Mouse (Mus musculus) small intestine, adult 2 months (tissue): ENCODE results near the gene Ccl3. TPM values are rescaled to one million over a fixed set of nuclear protein-coding genes. Genes with fewer than 3 reads are reported as not detected.

ENCODE experiments used
- H3K27ac ChIP-seq: fragments of 200-500 bp; 2 replicates; pipeline ENCODE4 v1.5.1; 2012; ENCODE audit warnings: low read depth, low read length, control low read depth, inconsistent platforms; ENCODE audit not compliant: insufficient read depth
- H3K27me3 ChIP-seq: fragments of 200-500 bp; 2 replicates; pipeline ENCODE4 v1.6.1; 2012; ENCODE audit warnings: mild to moderate bottlenecking, moderate library complexity, low read length, inconsistent platforms; ENCODE audit not compliant: control insufficient read depth, insufficient read depth
- H3K36me3 ChIP-seq: fragments of 200-500 bp; 2 replicates; pipeline ENCODE4 v1.6.1; 2012; ENCODE audit warnings: mild to moderate bottlenecking, low read length, control low read depth, inconsistent platforms; ENCODE audit not compliant: control insufficient read depth, insufficient read depth
- H3K4me1 ChIP-seq: fragments of 200-500 bp; 2 replicates; pipeline ENCODE4 v1.6.1; 2012; ENCODE audit warnings: low read length, inconsistent platforms, mixed read lengths; ENCODE audit not compliant: control insufficient read depth, insufficient read depth, insufficient read length
- H3K4me3 ChIP-seq: fragments of 200-500 bp; 2 replicates; pipeline ENCODE4 v1.5.1; 2012; ENCODE audit warnings: low read depth, mild to moderate bottlenecking, control low read depth, inconsistent platforms, low read length, moderate library complexity
- CTCF ChIP-seq: fragments of 200-500 bp; IDR thresholded peaks from 2 replicates; pipeline ENCODE4 v1.5.1; 2012; ENCODE audit warnings: low read depth, mild to moderate bottlenecking, control low read depth, inconsistent platforms, low read length, moderate library complexity, mixed read lengths; ENCODE audit not compliant: insufficient replicate concordance, insufficient read length; ENCODE audit errors: extremely low read depth
- POLR2A ChIP-seq: fragments of 200-500 bp; IDR thresholded peaks from 2 replicates; pipeline ENCODE4 v1.6.1; 2012; ENCODE audit warnings: low read depth, mild to moderate bottlenecking, control low read depth, inconsistent platforms, low read length, moderate library complexity
- WGBS: fragments of 180-500 bp; shearing (Covaris S2); methylation state at CpG from one replicate; pipeline ENCODE4 v1.1.7; 2018; 5-methylcytosine and 5-hydroxymethylcytosine counted together
- polyA plus RNA-seq: library from polyadenylated mRNA; depleted of rRNA; stranded (reverse); fragments of >200 nt; gene quantifications from 2 replicates; pipeline ENCODE4 v1.2.3, GENCODE M21; 2012

The Ccl3 gene
- polyA plus RNA-seq, 1 experiment = 3.6 TPM

- TF ChIP-seq POLR2A = no peak
- TF ChIP-seq CTCF = no peak
- Histone ChIP-seq H3K27ac (no peak overlapping the region), H3K4me1 (no peaks in the 10 kb centered on the region), H3K36me3 (no peaks in the 10 kb centered on the region), H3K4me3 (no peak overlapping the region), H3K27me3 (no peaks in the 10 kb centered on the region)
- 85% methylated on average over 9 of the region's 9 CpGs for WGBS
Measured at GRCm38 (mm10) chr11:83628808-83629207, 20.3 kb downstream of the Ccl3 start.

- Histone ChIP-seq H3K36me3 (no peaks in the 10 kb centered on the region), H3K27ac (no peak overlapping the region), H3K4me3 (no peak overlapping the region), H3K27me3 (no peaks in the 10 kb centered on the region), H3K4me1 (no peaks in the 10 kb centered on the region)
- no peak for TF ChIP-seq POLR2A
- 81% methylated on average over 3 of the region's 3 CpGs for WGBS
Measured at GRCm38 (mm10) chr11:83623586-83623985, 25.6 kb downstream of the Ccl3 start.

- no peak for TF ChIP-seq CTCF
- no peak for TF ChIP-seq POLR2A
- no peak overlapping the region for H3K27ac ChIP-seq
- H3K4me3 ChIP-seq = no peak overlapping the region
- H3K4me1 ChIP-seq = no peaks in the 10 kb centered on the region
- H3K36me3 ChIP-seq = no peaks in the 10 kb centered on the region
- WGBS = 88% methylated on average over 1 of the region's 1 CpGs
- H3K27me3 ChIP-seq = no peaks in the 10 kb centered on the region
Measured at GRCm38 (mm10) chr11:83619037-83619436, 30.1 kb downstream of the Ccl3 start.

- TF ChIP-seq POLR2A = no peak
- no peak for TF ChIP-seq CTCF
- no peak overlapping the region for H3K4me3 ChIP-seq
- no peaks in the 10 kb centered on the region for H3K4me1 ChIP-seq
- H3K27ac ChIP-seq = no peak overlapping the region
- no peaks in the 10 kb centered on the region for H3K27me3 ChIP-seq
- no peaks in the 10 kb centered on the region for H3K36me3 ChIP-seq
- WGBS = 66% methylated on average over 5 of the region's 5 CpGs
Measured at GRCm38 (mm10) chr11:83618238-83618637, 30.9 kb downstream of the Ccl3 start.

- Histone ChIP-seq H3K4me1 (no peaks in the 10 kb centered on the region), H3K27ac (no peak overlapping the region; the same call in 1 of the 2 replicates), H3K27me3 (no peaks in the 10 kb centered on the region), H3K4me3 (no peak overlapping the region), H3K36me3 (no peaks in the 10 kb centered on the region)
- 79% methylated on average over 1 of the region's 1 CpGs for WGBS
- TF ChIP-seq POLR2A (no peak), CTCF (no peak)
Measured at GRCm38 (mm10) chr11:83616586-83616985, 32.6 kb downstream of the Ccl3 start.

GRCm38 (mm10) chr11:83610900-83611299 lies 38.3 kb downstream of the Ccl3 start:
- no peaks in the 10 kb centered on the region for H3K4me1 ChIP-seq
- 23% methylated on average over 2 of the region's 2 CpGs for WGBS
- TF ChIP-seq CTCF (no peak), POLR2A (no peak)

GRCm38 (mm10) chr11:83606396-83606795 lies 42.8 kb downstream of the Ccl3 start:
- TF ChIP-seq CTCF = no peak
- TF ChIP-seq POLR2A = no peak
- Histone ChIP-seq H3K4me1 (no peaks in the 10 kb centered on the region), H3K36me3 (no peaks in the 10 kb centered on the region), H3K27ac (no peak overlapping the region), H3K27me3 (no peaks in the 10 kb centered on the region), H3K4me3 (no peak overlapping the region)
- 19% methylated on average over 1 of the region's 1 CpGs for WGBS

More at GRCm38 (mm10) chr11:83610900-83611299, 38.3 kb downstream of the Ccl3 start:
- H3K36me3 ChIP-seq = no peaks in the 10 kb centered on the region
- H3K27me3 ChIP-seq = no peaks in the 10 kb centered on the region
- H3K4me3 ChIP-seq = no peak overlapping the region
- H3K27ac ChIP-seq = no peak overlapping the region

GRCm38 (mm10) chr11:83605535-83605934 lies 43.6 kb downstream of the Ccl3 start:
- no peak overlapping the region for H3K4me3 ChIP-seq
- TF ChIP-seq CTCF = no peak
- no peak for TF ChIP-seq POLR2A
- 76% methylated on average over 3 of the region's 3 CpGs for WGBS
- peak overlapping the region; percentile 36 for H3K27ac ChIP-seq
- H3K4me1 ChIP-seq = no peaks in the 10 kb centered on the region
- H3K36me3 ChIP-seq = no peaks in the 10 kb centered on the region
- no peaks in the 10 kb centered on the region for H3K27me3 ChIP-seq
